Mouse (Mus musculus) thymus, postnatal 25 days (tissue): ENCODE results near the gene Nelfe.
"Not testable (repeated sequence)": the region's sequence is repeated elsewhere in the genome, so short reads cannot be mapped to it uniquely, and the experiment has no call there.

Experiments used
- DNase-seq: peaks from one replicate; pipeline ENCODE4 v3.0.0; 2022

Nelfe gene

DNA sequence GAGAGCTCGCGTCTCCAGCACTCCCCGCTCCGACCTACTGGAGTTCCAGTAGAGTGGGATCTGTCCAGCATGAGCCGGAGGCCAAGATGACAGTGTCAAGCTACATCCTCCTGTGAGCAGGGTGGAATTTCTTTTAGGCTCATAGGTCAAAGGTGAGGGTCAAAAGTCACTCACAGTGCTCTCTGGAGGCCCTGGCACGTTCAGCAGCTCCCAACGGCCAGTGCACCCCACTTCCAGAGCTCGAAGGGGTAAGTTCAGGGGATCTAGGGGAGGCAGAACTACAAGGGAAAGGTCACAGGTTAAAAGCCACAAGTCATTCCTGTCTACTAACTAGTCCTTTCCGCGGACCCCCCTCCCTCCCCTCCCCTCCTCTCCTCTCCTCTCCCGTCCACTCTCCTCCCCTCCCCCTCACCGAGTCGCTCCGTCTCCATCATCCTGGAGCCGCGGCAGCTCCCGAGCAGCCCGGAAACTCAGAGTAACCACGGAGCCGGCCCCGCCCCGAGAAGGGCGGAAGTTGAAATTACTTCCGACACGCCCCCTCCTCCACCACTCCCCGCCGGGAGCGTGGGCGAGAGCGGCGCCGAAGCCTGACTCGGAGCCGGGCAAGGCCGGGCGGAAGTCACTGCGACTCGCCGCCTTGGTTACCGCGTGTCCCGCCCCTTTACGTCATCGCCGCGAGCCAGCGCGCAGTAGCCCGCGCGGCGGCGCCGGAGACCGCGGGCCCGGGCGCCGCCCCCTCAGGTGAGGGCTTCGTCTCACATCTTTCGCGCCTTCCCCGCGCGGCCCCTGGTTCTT is at the start of gene Nelfe, which contains the start of gene Skiv2l:
Nelfe (plus strand) TSS at position 670 of the 795 bp plus-strand sequence.
Skiv2l (minus strand) TSS at position 489 of the 795 bp plus-strand sequence.
- DNase-seq, result peak; percentile 99

DNA sequence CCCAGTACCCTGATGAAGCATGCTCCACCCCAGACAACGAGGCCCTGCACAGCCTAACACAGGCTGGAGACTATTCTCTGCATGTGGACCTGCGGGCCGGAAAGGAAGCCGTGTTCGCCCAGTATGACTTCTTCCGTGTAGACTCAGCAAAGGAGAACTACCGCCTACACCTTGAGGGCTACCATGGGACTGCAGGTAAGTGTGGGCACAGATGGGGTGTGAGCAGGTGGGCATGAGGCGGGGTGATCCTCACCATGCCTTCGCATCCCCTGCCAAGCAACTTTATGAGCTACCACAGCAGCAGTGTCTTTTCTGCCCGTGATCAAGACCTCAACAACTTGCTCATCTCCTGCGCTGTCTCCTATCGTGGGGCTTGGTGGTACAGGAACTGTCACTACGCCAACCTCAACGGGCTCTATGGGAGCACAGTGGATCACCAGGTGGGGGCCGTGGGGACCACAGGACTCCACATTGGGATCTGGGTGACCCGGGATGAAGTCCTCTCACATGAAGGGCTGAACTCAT is 49.3 kb upstream of the Nelfe start:
- DNase-seq, result not testable (repeated sequence)

DNA sequence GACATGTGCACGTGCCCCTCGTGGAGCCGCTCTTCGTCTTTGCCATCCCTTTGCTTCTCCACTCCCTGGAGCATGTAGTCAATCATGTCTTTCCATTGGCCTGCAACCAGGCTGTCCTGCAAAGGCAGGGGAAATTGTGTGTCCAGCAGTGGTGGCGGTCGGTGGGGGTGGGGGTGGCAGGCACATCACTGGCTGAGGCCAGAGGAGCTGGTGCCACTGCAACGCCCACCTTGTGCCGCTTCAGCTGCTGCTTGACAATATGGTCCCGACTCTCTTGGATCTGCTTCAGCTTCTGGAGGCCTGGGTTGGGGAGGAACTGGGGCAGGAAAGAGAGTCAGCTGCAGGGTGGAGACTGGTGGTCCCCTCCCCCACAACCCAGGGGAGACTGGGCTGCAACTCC is 47.4 kb upstream of the Nelfe start:
- DNase-seq, result not testable (repeated sequence)

DNA sequence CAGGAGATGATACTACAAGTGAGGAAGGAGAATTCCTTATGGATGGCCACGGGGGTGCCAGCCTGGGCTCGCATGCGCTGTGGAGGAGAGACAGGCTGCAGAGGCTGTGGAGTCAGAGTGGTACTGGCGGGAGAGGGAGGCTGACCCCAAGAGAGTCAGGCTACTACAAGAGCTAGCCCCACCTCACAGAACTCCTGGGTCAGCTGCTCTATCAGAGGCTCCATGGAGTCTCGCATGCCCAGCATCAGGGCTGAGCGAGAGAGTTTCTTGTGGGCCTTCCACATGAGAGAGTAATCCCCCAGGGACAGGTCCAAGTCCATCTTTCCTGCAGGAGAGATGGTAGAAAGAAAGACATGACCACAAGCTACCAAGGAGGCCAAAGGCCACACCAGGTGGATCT is 46.8 kb upstream of the Nelfe start:
- DNase-seq, result not testable (repeated sequence)

DNA sequence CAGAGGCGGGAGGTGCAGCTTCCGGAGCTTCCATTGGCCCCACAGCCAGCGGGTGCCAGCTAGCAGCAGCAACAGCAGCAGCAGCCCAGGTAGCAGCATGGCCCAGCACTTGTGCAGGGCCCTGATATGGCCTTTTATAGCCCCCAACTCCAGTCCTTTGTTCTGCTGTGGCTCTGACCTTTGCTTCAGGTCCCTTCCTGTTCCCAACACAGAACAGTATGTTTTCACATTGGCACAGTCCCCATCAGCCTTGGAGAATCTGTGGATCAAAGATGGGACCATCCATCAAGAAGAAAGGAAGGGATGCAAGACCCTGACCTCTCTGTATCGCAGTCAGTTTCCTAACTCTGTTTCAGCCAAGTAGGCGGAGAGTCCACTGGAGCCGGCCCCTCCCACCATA is 45.9 kb upstream of the Nelfe start, which contains the start of gene Cyp21a1:
Cyp21a1 (minus strand) TSS at position 261 of the 400 bp plus-strand sequence.
- DNase-seq, result not testable (repeated sequence)

DNA sequence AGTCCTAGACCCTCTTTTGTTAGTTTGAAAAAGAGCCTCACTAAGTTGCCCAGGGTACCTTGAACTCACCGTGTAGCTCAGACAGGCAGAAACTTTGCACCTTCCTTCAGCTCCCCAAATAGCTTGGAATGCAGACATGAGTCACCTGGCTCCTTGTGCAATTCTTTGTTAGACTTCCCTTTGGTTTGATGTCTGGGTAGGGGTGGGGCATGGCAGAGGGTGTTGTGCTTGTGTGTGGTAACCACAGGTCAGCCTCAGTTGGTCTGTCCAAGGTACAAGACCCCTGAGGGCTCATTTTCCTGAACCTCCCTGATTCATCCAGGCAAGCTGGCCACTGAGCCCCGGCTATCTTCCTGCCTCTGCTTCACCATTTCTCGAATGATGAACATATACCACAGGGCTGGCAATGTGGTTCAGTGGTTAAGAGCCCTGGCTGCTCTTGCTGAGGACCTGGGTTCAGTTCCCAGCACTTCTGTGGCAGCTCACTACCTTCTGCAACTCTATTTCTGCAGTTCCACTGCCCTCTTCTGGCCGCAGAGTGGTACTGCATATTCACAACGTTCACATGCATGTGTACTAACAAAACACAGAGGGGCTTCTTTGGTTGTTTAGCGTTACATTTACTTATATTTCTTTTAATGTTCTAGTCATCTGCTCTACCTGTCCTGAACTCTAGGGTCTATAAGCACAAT is 45.2 kb upstream of the Nelfe start:
- DNase-seq, result no peak

DNA sequence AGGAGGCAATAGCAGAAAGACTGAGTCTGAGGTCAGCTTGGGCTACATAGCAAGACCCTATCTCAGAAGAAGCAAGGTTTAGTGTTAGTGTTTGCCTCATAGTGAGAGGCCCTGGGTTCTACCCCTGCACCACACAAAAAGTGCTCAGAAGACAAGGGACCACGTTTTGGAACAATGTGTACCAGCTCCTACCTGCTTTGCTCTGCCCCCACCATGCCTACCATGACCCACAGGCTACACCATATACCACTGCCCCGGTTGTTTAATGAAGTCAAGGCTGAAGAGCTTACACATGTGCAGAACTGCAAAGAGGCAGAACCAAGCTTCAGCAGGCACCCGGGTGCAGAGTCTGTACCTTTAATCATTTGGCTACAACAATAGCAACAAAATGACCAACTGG is 43.0 kb upstream of the Nelfe start:
- no peak for DNase-seq

DNA sequence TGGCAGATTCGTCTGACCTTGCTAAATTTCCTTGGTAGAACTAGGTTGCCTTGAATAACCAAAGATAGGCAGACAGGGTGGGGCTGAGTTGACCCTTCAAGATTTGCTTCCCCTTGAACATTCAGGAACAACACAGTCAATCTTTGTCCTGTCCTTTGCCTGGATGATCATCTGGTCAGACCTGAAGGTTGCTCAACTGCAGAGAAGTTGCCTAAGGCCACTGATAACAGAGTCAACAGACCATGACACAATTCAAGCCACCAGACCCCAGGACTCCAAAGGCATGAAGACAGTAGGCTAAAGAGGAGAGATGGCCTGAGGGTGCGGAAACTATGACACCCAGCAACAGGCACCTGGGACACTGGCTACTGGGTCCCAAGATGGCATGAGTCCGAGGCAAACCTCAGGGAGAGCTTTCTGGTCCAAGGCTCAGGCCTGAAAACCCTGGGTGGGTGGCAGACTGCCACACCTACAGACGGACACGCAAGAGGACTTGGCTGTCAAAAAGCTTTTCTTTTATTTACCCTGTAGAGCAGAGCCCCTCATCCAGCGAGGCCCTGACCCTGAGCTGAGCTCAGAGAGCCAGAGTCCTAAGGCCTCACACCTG is 41.5 kb upstream of the Nelfe start:
- no peak for DNase-seq

DNA sequence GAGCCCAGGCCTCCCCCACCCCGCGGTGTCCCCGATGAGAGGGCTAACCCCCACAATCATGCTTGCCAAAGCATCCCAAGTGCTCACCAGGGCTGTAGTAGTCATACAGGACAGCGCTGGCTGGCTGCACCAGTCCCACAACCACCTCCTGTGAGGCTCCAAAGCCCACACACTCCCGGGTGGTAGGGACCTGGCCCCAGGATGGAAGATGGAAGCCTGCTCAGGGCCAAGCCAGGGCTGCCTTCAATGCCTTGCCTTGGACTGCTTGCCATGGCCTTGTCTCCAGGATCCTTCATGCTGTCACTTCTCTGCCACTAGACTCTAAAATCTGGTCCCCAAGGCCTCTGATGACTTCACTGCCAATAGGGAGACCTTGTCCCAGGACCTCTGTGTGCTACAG is 39.8 kb upstream of the Nelfe start:
- DNase-seq, result not testable (repeated sequence)

DNA sequence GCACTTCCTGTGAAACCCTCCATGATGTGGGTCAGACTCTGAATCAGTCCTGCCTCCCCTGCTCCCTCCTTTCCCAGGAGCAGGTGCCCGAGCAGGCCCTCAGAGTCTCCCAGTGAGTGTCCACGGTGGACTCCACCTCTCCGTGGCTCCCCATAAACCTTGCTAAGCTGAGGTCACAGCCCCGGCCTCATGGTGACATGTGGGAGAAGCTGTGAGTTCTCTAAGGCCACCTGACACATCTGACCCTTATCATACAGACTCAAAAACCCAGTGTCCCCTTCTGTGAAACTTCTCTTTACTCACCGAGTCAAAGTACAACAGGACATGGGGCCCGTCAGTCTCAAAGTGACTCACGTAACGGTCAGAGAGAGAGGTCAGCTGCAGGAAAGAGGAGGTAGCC is 39.4 kb upstream of the Nelfe start:
- not testable (repeated sequence) for DNase-seq

DNA sequence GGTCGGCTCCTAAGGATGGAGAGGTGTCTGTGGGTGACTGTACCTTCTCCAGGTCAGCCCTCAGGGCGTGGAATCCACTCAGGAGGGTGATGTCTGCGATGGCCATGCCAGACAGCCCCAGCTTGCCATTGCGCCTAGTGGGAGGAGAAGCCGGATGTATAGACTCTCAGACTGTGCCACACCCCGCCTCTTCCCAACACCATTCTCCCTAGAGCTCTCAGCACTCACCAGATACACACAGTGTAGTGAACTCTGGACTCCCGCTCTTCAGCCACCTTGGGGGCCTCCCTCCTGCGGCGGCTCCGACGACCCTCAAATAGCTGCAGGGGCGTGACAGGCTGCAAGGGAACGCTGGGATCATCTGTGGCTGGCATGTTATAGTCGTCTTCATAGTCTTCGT is 38.9 kb upstream of the Nelfe start:
- DNase-seq, result no peak

DNA sequence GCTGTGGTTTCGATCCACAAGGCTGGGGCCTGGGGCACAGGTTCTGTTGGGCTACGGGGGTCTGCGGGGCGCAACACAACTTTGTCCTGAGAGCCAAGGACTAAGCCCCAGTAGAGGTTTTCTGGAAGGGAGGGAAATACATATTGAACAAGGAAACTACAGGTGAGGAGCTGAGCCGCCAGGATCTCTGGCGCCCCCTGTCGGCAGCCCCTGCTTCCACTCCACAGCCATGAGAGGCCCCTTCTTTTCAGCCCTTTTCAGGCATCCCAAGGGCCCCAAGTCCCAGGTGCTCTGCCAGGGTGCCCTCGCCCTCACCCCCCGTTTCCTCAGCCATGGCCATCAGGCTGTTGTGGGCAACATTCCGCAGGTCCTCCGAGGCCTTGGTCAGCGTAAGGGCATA is 36.4 kb upstream of the Nelfe start:
- peak; percentile 40 for DNase-seq

DNA sequence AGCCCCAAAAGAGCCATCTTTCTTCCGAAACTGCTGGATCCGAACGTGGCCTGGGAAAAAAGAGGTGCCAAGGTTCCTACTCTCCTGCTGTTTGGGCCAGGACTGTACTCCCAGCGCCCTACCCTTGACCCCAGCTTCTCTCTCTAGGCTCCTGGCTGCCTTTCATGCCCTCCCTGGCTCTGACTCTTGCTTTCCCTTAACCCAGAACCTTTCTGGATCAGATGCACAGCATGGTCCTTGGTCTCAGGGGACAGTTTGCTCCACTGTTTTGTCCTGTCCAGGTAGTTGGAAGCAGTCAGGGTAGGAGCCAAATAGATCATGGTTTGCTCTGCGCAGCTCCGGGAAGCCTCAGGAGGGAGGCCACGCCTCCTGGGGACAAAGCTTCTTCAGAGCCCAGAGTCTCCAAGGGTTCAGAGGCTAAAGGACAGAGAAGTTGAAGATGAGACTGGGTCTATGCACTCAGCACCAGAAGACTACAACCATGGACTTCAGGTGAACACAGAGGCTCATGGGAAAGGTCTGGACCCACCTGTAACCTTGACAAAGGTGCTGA is 35.3 kb upstream of the Nelfe start:
- no peak for DNase-seq

DNA sequence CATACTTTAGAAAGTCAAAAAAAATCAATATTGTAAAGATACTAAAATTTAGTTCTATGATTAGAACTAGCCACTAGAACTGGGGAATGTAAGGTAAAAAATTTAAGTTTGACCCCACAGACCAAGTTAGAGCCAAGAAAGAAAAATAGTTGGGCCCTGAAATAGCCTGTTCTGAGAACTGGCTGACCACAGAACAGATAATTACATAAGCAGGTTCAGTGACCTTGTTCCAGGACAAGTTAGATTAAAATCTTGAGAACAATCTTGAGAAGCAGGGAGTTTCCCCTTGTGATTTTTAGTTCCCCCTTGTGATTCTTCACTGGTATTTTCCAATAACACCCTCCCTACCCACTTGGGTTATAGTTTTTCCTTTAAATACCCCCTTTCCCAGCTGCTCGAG is 19.4 kb upstream of the Nelfe start:
- DNase-seq, result not testable (repeated sequence)

DNA sequence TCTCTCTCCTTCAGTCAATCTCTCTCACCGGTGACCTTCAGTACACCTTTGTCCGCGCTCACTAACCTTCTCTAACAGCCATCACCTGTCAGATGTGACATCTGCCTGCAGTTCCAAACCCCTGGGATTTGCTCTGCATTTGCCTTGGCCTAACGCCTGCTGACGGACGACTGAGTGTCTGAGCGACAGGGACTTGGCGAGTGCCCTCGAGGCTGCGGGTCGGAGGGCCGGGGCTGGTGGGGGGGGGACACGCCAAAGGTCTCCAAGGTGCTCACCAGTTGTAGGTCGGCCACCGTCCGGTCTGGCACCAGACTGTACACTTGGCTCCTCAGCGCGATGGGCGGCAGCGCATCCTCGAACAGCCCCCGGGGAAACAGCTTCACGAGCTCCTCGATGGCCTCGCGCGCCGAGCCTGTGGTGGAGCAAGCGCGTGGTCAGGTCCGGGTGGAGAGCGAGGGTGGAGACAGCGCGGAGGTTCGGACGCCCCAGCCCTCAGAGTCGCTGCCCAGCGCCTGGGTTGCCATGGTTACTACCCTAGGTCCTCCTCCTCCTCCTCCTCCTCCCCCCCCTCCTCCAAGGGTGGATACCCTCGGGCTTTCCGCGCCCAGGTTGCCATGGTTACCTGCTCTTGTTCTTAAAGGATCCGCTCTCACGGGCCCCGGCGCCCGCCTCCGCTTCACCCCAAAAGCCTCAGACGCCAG is 13.9 kb upstream of the Nelfe start:
- no peak for DNase-seq

DNA sequence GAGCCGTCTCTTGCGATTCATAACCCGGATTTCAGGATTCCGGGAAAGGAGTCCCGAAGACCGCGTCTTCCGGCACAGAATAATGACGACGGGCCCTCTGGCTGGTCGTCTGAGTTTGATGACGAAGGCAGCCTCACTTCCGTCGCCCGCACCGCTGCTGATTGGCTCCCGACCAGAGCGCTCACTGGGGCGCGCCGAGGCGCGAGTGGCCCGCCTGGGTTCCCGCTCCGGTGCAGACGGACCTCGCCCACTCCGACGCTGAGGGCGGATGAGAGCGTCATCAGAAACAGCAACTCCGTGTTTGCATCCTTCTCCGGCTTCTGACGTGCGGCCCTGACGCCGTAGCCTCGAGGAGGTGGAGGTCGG is 13.4 kb upstream of the Nelfe start, which contains the start of the genes Stk19 and Dxo:
Stk19 (minus strand) TSS at position 90 of the 366 bp plus-strand sequence.
Dxo (plus strand) TSS at position 164 of the 366 bp plus-strand sequence.
- DNase-seq, result peak; percentile 93

DNA sequence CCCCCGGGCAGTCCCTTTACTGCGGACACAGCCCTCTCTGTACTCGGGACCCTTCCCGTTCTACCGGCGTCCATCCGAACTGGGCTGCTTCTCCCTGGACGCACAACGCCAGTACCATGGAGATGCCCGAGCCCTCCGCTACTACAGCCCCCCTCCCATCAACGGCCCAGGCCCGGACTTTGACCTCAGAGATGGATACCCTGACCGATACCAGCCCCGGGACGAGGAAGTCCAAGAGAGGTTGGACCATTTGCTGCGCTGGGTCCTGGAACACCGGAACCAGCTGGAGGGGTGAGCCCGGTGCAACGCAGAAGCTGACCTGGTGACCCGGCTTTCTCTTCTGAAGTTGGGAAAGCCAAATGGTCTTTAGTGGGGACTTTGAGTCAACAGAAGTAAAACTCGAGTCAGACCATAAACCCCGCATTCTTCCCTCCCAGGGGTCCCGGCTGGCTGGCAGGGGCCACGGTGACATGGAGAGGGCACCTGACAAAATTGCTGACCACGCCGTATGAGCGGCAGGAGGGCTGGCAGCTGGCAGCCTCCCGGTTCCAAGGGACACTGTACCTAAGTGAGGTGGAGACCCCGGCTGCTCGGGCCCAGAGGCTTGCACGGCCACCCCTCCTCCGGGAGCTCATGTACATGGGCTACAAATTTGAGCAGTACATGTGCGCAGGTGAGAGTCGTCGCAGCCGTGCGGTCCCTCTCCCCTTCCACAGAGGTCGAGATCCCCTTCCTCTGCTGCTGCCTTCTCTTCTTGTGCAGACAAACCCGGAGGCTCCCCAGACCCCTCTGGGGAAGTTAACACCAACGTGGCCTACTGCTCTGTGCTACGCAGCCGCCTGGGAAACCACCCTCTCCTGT is 12.5 kb upstream of the Nelfe start:
- no peak for DNase-seq

DNA sequence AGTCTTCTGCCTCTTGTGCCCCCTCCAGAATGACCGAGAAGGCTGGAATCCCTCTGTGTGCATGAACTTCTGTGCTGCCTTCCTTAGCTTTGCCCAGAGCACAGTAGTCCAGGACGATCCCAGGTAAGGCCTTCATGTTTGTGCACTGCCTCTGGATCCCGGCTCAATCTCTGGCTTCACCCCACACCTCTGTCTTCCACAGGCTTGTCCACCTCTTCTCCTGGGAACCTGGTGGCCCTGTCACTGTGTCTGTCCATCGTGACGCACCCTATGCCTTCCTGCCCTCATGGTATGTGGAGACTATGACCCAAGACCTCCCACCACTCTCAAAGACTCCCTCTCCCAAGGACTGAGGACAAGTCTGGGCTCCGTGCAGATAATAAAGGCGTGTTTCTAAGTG is 11.4 kb upstream of the Nelfe start:
- DNase-seq, result no peak

DNA sequence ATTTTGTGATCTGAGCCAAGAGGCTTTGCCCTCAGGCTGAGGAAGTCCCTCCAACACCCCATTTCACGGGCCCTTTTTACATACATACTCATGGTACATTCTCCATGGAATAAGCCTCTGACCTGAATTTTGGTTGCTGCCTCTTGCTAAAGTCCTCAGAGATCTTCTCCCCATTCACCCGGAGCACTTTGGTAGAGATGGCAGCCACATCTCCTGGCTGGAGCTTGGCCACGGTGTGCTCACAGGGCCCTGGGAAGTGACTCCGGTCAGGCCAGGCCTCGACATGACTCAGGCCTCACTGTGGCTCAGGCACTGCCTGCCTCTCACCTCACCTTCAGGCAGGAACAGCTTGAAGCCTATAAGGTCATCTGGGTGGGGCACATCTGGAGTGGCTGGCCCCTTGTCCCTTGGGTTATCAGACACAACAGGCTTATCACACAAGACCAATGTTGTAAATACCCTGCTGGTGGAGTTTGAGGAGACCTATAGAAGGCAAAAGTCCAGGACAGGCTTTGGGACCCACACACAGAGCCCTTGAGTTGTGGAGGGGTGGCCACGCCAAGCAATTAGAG is 9.4 kb upstream of the Nelfe start:
- no peak for DNase-seq

DNA sequence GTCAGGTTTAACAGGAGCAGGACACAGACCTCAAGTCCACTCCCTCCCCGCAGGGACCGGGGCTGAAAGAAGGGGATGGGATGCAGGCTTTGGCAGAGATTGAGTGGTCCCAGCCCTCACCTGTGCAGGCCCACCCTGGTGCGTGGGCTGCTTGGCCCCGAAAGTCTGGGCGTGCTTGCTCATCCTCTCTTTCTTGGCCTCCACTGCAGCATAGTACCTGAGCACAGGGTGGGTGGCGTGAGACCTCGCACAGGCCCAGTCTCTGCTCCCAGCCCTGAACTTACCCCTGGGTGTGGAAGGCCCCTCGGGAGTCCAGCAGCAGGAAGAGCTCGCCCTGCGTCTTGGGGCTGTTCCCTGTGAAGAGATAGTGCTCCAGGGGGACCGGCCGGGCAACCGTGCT is 5.3 kb upstream of the Nelfe start:
- no peak for DNase-seq

DNA sequence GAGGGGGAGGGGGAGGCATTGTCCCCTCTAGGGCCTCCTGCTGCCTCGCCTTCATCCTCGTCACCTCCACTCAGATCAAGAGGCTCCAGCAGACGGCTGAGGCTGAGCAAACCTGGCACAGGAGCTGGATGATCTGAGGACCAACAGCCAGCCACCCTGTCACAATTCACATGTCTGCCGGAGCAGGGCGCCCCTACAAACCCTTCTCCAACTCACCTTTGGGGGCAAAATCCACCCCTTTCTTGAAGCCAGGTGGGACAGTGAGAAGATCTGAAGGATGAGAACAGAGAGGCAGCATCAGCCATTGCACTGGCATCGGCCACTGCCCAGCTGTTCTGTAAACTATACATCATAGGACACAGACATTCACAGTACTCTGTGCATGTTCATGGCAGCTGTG is 3.0 kb upstream of the Nelfe start:
- DNase-seq, result no peak
